Mouse (Mus musculus): Measurements from ENCODE around the gene Ninl.
A peak's percentile ranks its signal among the peaks of the same experiment; 100 is the strongest.

Gene Ninl

GRCm38 (mm10) chr2:150995324-150995723 is 43.9 kb downstream of the Ninl start:
- DNase-seq = no peak

DNA sequence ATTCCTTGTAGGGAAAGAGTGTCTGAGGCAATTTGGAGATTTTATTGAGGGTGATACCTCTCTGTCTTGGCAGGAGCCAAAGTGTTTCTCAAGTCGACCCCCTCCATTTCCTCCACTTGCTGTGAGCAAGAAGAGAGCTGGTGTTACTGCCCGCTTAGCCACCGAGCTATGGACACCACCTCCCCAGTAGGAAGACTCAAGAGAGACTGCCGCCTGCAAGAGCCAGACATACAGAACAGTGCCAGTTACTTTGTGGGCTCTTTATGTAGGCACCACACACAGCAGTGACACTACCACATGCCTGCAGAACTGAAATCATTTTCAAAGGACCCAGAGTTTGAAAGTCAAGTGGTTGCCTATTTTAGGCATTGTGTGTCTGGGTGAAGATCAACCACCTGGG is 48.1 kb downstream of the Ninl start:
- DNase-seq = no peak

- DNase-seq = no peak
These were observed 48.7 kb downstream of the Ninl start for GRCm38 (mm10) chr2:150990506-150990905.

GRCm38 (mm10) chr2:150985359-150985758 is 53.8 kb downstream of the Ninl start:
- DNase-seq = no peak

DNA sequence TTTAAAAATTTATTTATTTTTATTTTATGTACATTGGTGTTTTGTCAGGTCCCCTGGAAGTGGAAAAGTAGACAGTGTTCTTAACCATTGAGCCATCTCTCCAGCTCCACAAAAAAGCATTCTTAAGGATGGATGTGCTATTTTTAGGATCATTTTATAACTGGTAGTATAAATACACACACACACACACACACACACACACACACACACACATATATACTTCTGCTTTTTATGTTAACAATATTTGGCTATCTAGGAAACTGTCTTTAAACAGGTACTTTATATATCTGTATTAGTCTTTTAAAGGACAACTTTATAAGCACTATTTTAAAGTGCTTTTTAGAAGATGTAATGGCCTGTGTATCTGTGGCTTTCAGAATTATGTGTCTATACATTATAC is 57.1 kb downstream of the Ninl start:
- no peak for DNase-seq

DNA sequence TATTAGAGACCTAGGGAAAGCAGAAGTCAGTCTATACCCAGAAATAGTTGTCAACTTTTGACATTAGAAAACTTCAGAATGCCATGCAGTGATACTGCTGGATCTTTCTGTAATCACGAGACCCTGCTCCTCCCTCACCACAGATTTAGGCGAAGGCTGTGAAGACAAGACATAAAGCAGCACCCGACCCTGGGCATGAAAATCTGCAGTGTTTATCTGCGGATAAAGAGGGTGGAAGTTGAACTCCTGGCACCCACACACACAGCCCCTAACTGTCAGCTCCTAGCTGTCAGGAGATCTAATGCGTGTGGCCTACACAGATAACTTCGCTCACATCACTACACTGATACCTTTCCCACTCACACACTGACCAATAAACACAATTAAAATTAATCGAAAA is 57.7 kb downstream of the Ninl start:
- no peak for DNase-seq

DNA sequence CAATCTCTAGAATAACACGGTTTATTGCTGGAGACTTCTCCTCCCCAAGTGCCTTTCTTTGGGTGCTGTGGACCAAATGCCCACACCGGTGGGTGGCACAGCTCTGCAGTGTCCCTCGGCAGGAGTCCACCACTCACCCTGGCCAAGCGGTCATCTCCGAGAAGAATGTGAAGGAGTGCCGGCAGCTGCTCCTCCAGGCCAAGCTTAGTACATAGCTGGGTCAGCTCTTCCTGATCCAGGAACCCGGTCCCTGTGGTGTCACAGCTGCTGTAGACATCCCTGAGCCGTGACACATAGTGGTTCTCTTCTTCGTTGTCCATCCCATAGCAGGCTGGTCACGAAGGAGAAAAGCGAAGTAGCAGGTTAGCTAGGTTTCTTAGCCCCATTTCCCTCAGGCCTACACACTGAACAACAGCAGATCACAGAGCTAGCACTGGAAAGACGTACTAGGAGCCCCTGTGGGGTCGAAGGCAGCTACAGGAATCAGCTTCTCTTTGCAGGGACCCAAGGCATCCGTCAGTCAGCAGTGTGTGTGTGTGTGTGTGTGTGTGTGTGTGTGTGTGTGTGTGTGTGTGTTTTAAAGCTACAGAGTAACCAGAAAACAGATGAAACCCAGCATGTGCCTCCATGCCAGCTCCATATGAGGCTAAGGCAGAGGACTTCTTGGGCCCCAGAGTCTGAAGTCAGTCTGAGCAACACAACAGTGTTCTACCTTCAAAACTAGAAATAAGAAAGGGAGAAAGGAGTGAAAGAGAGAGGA is 59.1 kb downstream of the Ninl start:
- no peak for DNase-seq

DNA sequence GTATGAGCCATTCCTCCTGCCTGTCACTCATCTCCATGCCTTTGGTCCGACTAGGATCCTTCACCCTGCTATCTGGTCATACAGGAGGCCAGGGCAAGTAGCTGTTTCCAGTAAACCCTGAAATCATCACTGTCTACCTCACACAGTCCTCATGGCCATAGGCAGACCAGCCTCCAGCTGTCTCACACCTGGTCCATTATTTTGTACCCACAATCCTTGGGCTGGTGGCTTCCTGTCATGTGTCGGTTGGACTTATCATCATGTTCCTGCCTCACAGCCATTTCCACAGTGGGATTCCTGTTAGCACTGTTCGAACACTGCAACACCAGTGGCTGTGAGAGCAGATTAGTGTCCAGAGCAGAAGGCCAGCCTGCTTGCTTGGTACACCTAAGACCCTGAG is 60.4 kb downstream of the Ninl start:
- no peak for DNase-seq

- no peak for DNase-seq
These were observed 61.5 kb downstream of the Ninl start for GRCm38 (mm10) chr2:150977676-150978075.

- DNase-seq = no peak
These were observed 62.3 kb downstream of the Ninl start for GRCm38 (mm10) chr2:150976871-150977270.

DNA sequence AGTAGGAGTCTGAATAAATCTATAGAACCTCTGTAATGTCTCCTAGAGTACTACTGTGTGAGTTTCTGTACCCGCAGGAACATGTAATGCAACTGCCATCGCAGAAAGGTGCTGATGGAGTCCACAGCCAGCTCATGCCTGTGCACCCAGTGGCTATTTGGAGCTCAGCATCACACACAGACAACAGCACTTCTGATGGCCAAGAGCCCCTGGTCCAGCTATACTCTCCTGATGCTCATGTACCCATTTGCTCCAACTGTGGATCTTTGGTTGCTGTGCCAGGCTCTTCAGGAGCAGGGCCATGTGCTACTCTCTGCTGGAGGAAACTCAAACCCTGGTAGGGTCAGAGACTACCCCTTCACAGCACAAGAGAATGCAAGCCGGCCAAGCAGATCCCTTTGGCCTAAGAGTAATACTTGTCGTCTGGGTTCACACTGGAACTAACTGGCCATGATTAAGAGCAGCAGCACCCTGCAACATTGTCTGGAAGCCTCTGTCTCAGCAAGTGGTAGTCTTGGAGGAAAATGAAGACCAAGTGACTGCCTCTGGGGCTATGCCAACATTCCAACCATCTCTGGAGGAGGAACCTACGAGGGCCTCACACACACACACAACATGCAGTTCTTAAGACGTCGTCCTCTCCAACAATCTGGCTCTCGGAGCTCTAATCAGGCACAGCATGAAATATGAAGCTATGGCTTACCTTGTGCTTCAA is 65.6 kb downstream of the Ninl start:
- no peak for DNase-seq

- DNase-seq = no peak
These were observed 66.5 kb downstream of the Ninl start for GRCm38 (mm10) chr2:150972681-150973080.

- DNase-seq = no peak
These were observed 67.3 kb downstream of the Ninl start for GRCm38 (mm10) chr2:150971856-150972255.

DNA sequence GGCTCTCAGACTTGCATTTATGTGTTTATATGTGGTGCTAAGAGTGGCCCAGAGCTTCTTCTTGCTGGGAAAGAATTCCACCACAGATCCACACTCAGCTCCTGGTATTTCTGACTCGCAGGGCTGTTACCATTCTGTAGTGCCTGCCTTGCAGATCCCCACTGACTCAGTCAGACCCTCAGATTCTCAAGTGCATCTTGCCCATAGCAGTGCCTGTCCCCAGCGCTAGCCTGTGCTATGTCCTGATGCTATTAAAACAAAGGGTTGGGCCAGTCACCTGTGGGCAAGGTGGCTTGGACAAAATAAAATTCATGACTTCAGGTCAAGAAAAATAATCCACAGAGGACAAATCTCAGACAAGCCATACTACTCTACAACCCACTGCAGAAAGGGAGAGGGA is 70.0 kb downstream of the Ninl start:
- no peak for DNase-seq

DNA sequence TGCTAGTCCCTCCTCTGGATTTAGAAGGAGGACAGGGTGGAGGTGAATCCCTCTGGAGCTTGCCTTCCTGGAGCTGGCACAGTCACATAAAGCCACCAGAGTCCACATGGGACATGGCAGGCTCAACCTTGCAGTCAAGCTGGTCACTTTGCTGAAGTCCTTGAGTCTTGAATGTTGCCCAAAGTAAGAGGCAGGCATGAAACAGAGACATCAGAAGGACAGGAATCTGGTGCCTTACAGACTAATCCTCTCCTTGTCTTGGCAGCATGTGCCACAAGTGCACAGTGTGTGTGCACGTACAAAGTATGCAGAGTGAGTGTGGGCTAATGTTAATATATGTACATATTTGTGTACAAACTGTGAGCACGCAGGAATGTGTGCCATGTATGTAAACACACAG is 71.7 kb downstream of the Ninl start:
- no peak for DNase-seq

DNA sequence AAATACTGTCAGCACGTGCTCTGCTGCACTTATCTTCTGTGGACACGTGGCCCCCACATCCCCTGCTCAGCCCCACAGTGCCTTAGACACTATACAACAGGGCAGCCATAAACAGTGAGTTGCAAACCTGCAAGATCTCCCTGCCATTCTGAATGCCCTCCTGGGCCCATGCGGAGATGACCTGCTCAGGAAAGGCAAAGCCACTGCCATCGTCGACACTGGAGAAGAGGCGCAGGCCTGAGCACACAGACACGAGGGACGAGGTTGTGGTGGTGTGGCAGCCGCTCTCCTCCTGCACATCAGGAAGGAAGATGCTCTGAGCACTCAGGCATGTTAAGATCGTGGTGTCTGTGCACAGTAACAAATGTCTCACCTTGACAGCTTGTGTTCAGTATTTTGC is 73.2 kb downstream of the Ninl start:
- no peak for DNase-seq

DNA sequence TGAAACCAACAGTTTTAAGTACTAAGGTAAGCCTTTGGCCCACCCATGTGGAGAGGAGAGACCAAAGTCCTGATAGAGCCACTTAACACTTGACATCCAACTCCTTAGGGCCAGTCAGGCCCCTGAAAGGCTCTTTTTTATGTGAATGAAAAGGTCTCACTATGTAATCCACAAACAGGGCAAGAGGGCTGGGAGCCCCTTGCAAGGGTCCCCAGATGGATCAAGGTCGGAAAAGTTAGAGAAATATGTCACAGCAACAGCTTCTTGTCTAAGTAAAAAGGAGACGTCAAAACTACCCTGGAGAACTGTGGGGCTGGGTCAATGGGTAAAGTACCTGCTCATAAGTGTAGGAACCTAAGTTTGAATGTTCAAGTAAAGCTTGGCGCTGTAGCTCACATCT is 74.5 kb downstream of the Ninl start:
- no peak for DNase-seq

DNA sequence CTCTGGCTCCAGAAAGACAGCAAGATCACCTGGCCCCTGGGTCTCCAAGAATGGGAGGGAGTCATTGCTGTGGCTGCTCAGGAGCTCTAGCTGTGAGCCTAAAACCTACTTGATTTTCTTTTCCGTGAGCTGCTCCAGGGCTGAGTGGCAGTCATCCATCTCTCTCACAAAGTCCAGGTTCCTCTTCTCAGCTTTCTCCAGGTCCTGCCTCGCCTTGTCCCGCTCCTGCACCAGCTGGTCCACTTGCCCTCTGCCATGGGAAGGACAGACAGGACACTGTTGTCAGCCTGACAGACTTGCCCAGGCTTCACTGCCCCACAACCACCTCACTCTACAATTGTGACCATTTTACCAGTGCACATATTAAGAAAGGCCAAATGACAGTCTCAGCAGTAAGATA is 75.9 kb downstream of the Ninl start:
- no peak for DNase-seq

DNA sequence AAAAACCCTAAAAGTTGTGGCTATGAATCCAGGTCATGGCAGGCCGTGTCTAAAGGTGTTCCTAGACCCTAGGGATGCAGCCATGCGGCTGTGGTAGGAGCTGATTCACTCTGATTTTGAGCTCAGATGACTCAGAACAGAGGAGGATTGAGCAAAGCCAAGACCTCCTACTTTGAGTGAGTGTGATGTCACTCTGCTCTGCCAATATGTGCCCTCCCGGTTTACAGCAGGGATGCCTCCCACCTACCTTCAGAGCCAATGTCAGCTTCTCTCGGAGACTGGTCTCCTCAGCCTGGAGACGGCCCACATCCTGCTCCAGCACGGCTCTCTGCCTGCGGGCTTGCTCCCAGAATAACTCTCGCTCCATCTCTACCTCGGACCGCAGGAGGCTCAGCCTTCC is 79.7 kb downstream of the Ninl start:
- no peak for DNase-seq

- DNase-seq = no peak
These were observed 83.3 kb downstream of the Ninl start for GRCm38 (mm10) chr2:150955859-150956258.

DNA sequence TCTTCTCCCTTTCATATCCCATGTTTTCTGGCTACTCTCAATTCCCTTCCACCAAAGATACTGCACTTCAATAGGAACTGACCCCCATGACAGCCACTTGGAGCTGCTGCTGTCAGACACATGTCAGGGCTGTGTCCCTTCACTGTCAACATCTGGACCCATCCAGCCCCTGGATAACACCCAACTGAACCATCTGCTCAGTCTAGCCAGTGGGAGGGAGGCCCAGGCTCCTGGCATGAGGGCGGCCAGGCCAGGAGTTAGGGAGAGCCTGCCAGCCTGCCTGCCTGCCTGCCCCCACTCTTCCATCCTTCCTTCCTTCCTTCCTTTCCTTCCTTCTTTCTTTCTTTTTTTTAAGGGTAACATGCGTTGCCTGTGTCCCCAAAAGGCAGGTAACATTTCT is 88.0 kb downstream of the Ninl start:
- peak; percentile 78 to 85 for DNase-seq

GRCm38 (mm10) chr2:150950056-150950455 is 89.1 kb downstream of the Ninl start:
- peak; percentile 44 to 53 for DNase-seq

DNA sequence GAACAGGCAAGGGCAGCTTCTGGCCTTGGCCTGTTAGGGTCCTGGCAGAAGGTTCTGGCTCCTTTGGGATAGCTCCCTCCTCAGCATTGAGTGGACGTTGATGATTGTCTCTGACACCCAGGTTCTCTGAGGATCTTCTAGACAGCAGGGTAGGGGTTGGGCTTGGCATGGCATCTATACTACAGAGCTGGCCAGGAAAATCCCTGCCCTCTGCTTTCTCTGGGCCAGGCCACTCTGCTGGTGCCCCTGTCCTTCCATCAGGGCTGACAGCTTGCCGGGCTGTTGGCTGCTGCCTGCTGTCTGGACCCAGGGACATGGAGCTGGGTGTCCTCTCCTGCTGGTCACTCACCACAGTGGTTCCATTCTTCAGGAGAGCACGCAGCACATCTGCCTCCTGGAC is 89.5 kb downstream of the Ninl start:
- peak; percentile 68 to 75 for DNase-seq

- DNase-seq = peak; percentile 29 to 38
These were observed 90.4 kb downstream of the Ninl start for GRCm38 (mm10) chr2:150948786-150949185.
